Mouse (Mus musculus) forebrain, embryonic 14.5 days (tissue): ENCODE results near the gene Itga8. TPM values are rescaled to one million over a fixed set of nuclear protein-coding genes. Genes with fewer than 3 reads are reported as not detected.
A peak's percentile ranks its signal among the peaks of the same experiment; 100 is the strongest.

Experiments used
- ATAC-seq: fragments of 200-750 bp; cut with Nextera tagmentation; 2 replicates; pipeline ENCODE4 v1.8.0; 2017; ENCODE audit warnings: mild to moderate bottlenecking, moderate library complexity
- DNase-seq: peaks from one replicate; pipeline ENCODE4 v3.0.0-alpha.2; 2015; ENCODE audit warnings: low spot score
- H3K27ac ChIP-seq: fragments of 300-500 bp; sonication (generic); 2 replicates; pipeline ENCODE4 v1.5.1; 2014; ENCODE audit warnings: low read depth, mild to moderate bottlenecking, control low read depth, low read length, moderate library complexity
- H3K27me3 ChIP-seq: fragments of 300-500 bp; sonication (generic); replicated peaks from 2 replicates; pipeline ENCODE4 v1.6.1; 2014; ENCODE audit warnings: low read length, control low read depth, mixed read lengths; ENCODE audit not compliant: control insufficient read depth, insufficient read depth
- H3K36me3 ChIP-seq: fragments of 300-500 bp; sonication (generic); 2 replicates; pipeline ENCODE4 v1.6.1; 2014; ENCODE audit warnings: low read length, control low read depth; ENCODE audit not compliant: control insufficient read depth, insufficient read depth
- H3K4me1 ChIP-seq: fragments of 300-500 bp; sonication (generic); 2 replicates; pipeline ENCODE4 v1.6.1; 2014; ENCODE audit warnings: antibody characterized with exemption, low read length, control low read depth; ENCODE audit not compliant: control insufficient read depth, insufficient read depth
- H3K4me2 ChIP-seq: fragments of 300-500 bp; sonication (generic); 2 replicates; pipeline ENCODE4 v1.6.1; 2014; ENCODE audit warnings: mild to moderate bottlenecking, control low read depth, low read length
- H3K4me3 ChIP-seq: fragments of 300-500 bp; sonication (generic); 2 replicates; pipeline ENCODE4 v1.5.1; 2014; ENCODE audit warnings: low read depth, low read length, control low read depth
- H3K9ac ChIP-seq: fragments of 300-500 bp; sonication (generic); 2 replicates; pipeline ENCODE4 v1.6.1; 2014; ENCODE audit warnings: mild to moderate bottlenecking, low read length, control low read depth, moderate library complexity
- H3K9me3 ChIP-seq: fragments of 300-500 bp; sonication (generic); replicated peaks from 2 replicates; pipeline ENCODE4 v1.6.1; 2016; ENCODE audit warnings: low read length, control low read depth, mixed read lengths; ENCODE audit not compliant: control insufficient read depth
- WGBS: fragments of 180-500 bp; shearing (Covaris S2); extraction: QIAGEN DNeasy Blood & Tissue Kit; methylation state at CpG from one replicate; pipeline ENCODE4 v1.1.7; 2014; 5-methylcytosine and 5-hydroxymethylcytosine counted together
- polyA plus RNA-seq: library from polyadenylated mRNA; unstranded; fragments of >200 nt; fragmentation: Nextera tagmentation; extraction: Ambion mirVana; gene quantifications from 2 replicates; pipeline ENCODE4 v1.2.1, GENCODE M21; 2014

Itga8 gene
- polyA plus RNA-seq, 1 experiment from 2014 or later, result 1.5 TPM

DNA sequence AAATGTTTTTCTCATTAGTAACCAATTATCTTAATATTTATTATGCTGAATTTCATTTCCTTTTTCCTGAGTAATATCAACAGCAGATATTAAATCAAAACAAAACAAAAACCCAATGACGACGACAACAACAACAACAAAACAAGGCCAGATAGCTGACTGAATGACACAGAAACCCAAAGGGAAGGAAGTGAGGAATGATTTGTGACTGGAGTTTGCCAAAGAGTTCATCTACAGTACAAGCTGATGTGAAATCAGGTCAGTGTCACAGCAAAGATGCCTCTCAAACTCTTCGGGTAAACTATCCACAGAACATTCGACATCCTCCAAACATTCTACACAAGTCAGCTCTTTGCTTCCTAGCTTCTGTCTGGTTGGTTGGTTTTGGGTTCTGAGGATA is 104.0 kb downstream of the Itga8 start:
- 97% methylated on average over 4 of the region's 4 CpGs for WGBS
- no peaks in the 10 kb centered on the region for H3K4me1 ChIP-seq
- ATAC-seq (no peak), DNase-seq (no peak)
- no peak overlapping the region for H3K27ac ChIP-seq
- H3K9me3 ChIP-seq, result no peaks in the 10 kb centered on the region
- H3K4me3 ChIP-seq, result no peak overlapping the region
- H3K4me2 ChIP-seq, result no peak overlapping the region
- H3K36me3 ChIP-seq, result no peaks in the 10 kb centered on the region
- no peak overlapping the region for H3K9ac ChIP-seq
- no peaks in the 10 kb centered on the region for H3K27me3 ChIP-seq

- Histone ChIP-seq H3K4me1 (no peaks in the 10 kb centered on the region), H3K9ac (no peak overlapping the region), H3K27ac (no peak overlapping the region), H3K27me3 (no peaks in the 10 kb centered on the region), H3K4me2 (no peak overlapping the region), H3K36me3 (no peaks in the 10 kb centered on the region), H3K9me3 (no peaks in the 10 kb centered on the region), H3K4me3 (no peak overlapping the region)
- DNase-seq (no peak), ATAC-seq (no peak)
- 88% methylated on average over 6 of the region's 6 CpGs for WGBS
Observed at GRCm38 (mm10) chr2:12189026-12189425, 112.7 kb downstream of the Itga8 start.

GRCm38 (mm10) chr2:12187646-12188045 is 114.1 kb downstream of the Itga8 start:
- Histone ChIP-seq H3K36me3 (no peaks in the 10 kb centered on the region), H3K4me3 (no peak overlapping the region), H3K27ac (no peak overlapping the region), H3K4me1 (no peaks in the 10 kb centered on the region), H3K27me3 (no peaks in the 10 kb centered on the region), H3K4me2 (no peak overlapping the region), H3K9ac (no peak overlapping the region), H3K9me3 (no peaks in the 10 kb centered on the region)
- WGBS, result 64% methylated on average over 5 of the region's 5 CpGs
- DNase-seq (no peak), ATAC-seq (no peak)

DNA sequence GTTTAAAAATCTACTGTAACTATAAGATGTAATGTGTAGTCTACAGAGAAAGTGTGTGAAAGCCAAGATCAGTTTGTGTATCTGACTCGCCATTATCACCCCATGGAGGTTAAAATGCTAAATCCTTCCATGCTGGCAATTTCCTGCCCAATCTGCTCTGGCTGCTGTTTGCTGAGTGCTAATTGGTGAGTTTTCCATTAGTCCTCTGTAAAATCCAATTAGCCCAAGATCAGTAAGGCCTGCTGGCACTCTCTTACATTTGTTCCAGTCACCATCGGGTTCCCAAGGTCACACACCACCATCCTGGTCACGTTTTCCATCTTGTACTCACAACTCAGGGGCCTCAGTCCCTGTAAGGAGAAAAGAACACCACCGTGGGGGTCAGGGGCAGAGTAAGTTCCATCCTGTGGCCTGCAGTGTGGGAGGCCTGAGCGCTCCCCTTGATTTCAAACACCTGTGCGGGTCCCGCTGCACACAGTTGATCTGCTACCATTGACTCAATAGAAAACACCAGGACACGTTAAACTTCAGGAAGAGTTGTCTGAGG is 119.2 kb downstream of the Itga8 start:
- no peak overlapping the region for H3K4me2 ChIP-seq
- WGBS, result 53% methylated on average over 8 of the region's 8 CpGs
- H3K4me1 ChIP-seq, result no peaks in the 10 kb centered on the region
- DNase-seq (peak; percentile 27), ATAC-seq (no peak)
- H3K4me3 ChIP-seq, result no peak overlapping the region
- H3K9me3 ChIP-seq, result no peaks in the 10 kb centered on the region
- H3K36me3 ChIP-seq, result no peaks in the 10 kb centered on the region
- H3K9ac ChIP-seq, result no peak overlapping the region
- no peaks in the 10 kb centered on the region for H3K27me3 ChIP-seq
- H3K27ac ChIP-seq, result no peak overlapping the region

GRCm38 (mm10) chr2:12180635-12181034 is 121.1 kb downstream of the Itga8 start:
- no peak overlapping the region for H3K4me3 ChIP-seq
- H3K27ac ChIP-seq, result no peak overlapping the region
- no peak for ATAC-seq
- no peak overlapping the region for H3K9ac ChIP-seq
- H3K9me3 ChIP-seq, result no peaks in the 10 kb centered on the region
- no peaks in the 10 kb centered on the region for H3K4me1 ChIP-seq
- WGBS, result 90% methylated on average over 2 of the region's 2 CpGs
- H3K36me3 ChIP-seq, result no peaks in the 10 kb centered on the region
- no peaks in the 10 kb centered on the region for H3K27me3 ChIP-seq
- no peak for DNase-seq
- H3K4me2 ChIP-seq, result no peak overlapping the region

GRCm38 (mm10) chr2:12174722-12175427 is 126.8 kb downstream of the Itga8 start:
- H3K4me2 ChIP-seq, result no peak overlapping the region
- no peak overlapping the region for H3K27ac ChIP-seq
- no peaks in the 10 kb centered on the region for H3K36me3 ChIP-seq
- ATAC-seq (no peak), DNase-seq (no peak)
- H3K9ac ChIP-seq, result no peak overlapping the region
- H3K4me3 ChIP-seq, result no peak overlapping the region
- H3K9me3 ChIP-seq, result no peaks in the 10 kb centered on the region
- WGBS, result 68% methylated on average over 7 of the region's 7 CpGs
- no peaks in the 10 kb centered on the region for H3K27me3 ChIP-seq
- H3K4me1 ChIP-seq, result no peaks in the 10 kb centered on the region

GRCm38 (mm10) chr2:12170221-12170620 is 131.5 kb downstream of the Itga8 start:
- Histone ChIP-seq H3K27me3 (no peaks in the 10 kb centered on the region), H3K27ac (no peak overlapping the region), H3K4me1 (no peaks in the 10 kb centered on the region), H3K4me3 (no peak overlapping the region), H3K36me3 (no peaks in the 10 kb centered on the region), H3K4me2 (no peak overlapping the region), H3K9me3 (no peaks in the 10 kb centered on the region), H3K9ac (no peak overlapping the region)
- DNase-seq (no peak), ATAC-seq (no peak)

GRCm38 (mm10) chr2:12160486-12160885 is 141.2 kb downstream of the Itga8 start:
- WGBS, result 83% methylated on average over 3 of the region's 3 CpGs
- no peaks in the 10 kb centered on the region for H3K27me3 ChIP-seq
- no peaks in the 10 kb centered on the region for H3K36me3 ChIP-seq
- no peaks in the 10 kb centered on the region for H3K4me1 ChIP-seq
- H3K4me2 ChIP-seq, result no peak overlapping the region
- DNase-seq, result peak; percentile 65
- H3K27ac ChIP-seq, result no peak overlapping the region
- ATAC-seq, result peak; percentile 55; the same call in 1 of the 2 replicates
- H3K9ac ChIP-seq, result no peak overlapping the region
- no peaks in the 10 kb centered on the region for H3K9me3 ChIP-seq
- H3K4me3 ChIP-seq, result no peak overlapping the region

DNA sequence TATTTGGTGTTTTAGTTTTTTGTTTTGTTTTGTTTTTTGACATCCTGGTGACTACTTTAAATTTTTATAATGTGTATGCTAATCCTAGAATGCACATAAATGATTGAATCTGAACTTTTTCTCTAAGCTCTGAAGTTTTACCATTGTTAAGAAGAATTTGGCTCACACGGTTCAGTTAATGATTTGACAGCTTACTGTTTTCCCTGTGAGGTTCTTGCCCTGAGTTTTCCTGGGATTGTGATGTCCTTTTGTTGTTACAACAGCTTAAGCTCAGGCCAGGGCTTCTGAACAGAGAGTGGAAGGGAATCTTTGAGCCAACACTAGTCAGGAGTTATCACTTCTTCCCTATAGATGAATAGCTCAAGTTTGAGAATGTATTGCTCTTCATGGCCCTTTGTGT is 144.7 kb downstream of the Itga8 start:
- no peaks in the 10 kb centered on the region for H3K9me3 ChIP-seq

More for the DNA sequence above, 144.7 kb downstream of the Itga8 start:
- Histone ChIP-seq H3K4me2 (no peak overlapping the region), H3K27ac (no peak overlapping the region), H3K36me3 (no peaks in the 10 kb centered on the region), H3K27me3 (no peaks in the 10 kb centered on the region), H3K4me1 (no peaks in the 10 kb centered on the region), H3K4me3 (no peak overlapping the region), H3K9ac (no peak overlapping the region)
- DNase-seq (no peak), ATAC-seq (no peak)
- WGBS, result 50% methylated on average over 1 of the region's 1 CpGs
